In the genomic region with DNA sequence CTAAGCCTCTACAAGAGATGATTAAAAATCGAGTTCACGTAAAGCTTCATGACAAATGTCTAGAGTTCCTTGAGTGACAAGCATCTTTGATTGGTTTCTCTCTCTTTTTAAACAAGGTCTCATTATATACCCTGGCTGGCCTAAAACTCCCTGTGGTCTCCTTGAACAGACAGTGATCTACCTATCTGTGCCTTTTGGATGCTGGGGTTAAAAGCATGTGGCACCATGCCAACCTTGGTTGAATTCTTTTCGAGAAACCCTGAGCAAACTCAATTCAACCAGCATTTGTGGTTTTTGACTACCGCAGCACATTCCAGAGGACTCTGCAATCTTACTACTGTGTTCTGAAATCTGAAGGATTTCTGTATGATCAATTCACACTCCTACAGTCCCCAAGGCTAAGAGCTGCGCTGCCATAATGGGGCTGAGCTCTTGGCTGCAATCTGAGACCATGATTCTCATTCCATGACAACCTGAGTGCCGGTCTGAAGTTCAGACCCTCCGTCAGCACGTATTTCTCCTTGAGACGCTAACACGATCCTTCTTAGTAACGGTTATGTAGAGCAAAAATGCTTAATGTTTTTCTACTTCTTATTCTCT, we compare ENCODE assay signal across 18 mouse cellular contexts. TPM values are rescaled to one million over a fixed set of nuclear protein-coding genes. Genes with fewer than 3 reads are reported as not detected.
A peak's percentile ranks its signal among the peaks of the same experiment; 100 is the strongest.
DNase-seq lines count a peak whose midpoint lies in the region; ATAC-seq and TF ChIP-seq lines count a peak whose summit lies in the region.
"Had no signal": no experiment of that assay in that cellular context is flagged by ENCODE, and none has a peak within 500 bp of the region (broad histone marks: within the 10 kb centered on the region; RNA-seq: fewer than 3 reads in every experiment).

No protein-coding gene starts in this region.

- peak; percentile 28; the same call in 1 of the 2 replicates for ATAC-seq in limb, embryonic 13.5 days (ENCODE audit: low FRiP score, low read depth)
- ATAC-seq: inflammation-experienced regulatory T-cells, adult 6 months had no signal

- no peak overlapping the region for H3K27ac ChIP-seq in limb, embryonic 13.5 days
- no peak overlapping the region for H3K27ac ChIP-seq in limb, embryonic 10.5 days
- peak overlapping the region; percentile 23; the same call in 1 of the 2 replicates for H3K27ac ChIP-seq in embryonic fibroblast, embryonic 13.5 days (ENCODE audit: insufficient read depth, low read length)
- H3K27ac ChIP-seq: hindbrain, embryonic 13.5 days; limb, embryonic 12.5 days; liver, embryonic 14.5 days; macrophage had no signal

- DNase-seq in adrenal gland, adult (ENCODE audit: inconsistent age in 2 of 2, low spot score in 1 of 2): peak; percentile 31 to 63
- no peak for DNase-seq in adrenal gland, postnatal 4 days (ENCODE audit: low spot score in 2 of 2)
- DNase-seq in limb, embryonic 10.5 days (ENCODE audit: low spot score): no peak
- DNase-seq in Muller cell, postnatal 12 days (ENCODE audit: inconsistent ontology term): peak; percentile 50
- DNase-seq in urinary bladder, adult 18-20 months (ENCODE audit: low spot score in 2 of 2): no peak
- DNase-seq in c-Kit-positive CD71-positive TER-119-positive erythroid progenitor cells, embryonic 14.5 days (ENCODE audit: low spot score): no peak
- DNase-seq: cerebellum, adult 11 months; cerebellum, postnatal 25 days had no signal

- no peak overlapping the region for H3K9ac ChIP-seq in limb, embryonic 13.5 days
- H3K9ac ChIP-seq: heart, embryonic 12.5 days; hindbrain, embryonic 13.5 days; limb, embryonic 12.5 days; liver, embryonic 14.5 days had no signal

- no peak for TF ChIP-seq POLR2A in embryonic fibroblast, embryonic 13.5 days (IDR thresholded peaks at IDR 0.05; ENCODE audit: low read depth, low read length)

- TF ChIP-seq CTCF in embryonic fibroblast, embryonic 13.5 days (IDR thresholded peaks at IDR 0.05; ENCODE audit: borderline replicate concordance, insufficient read depth, low read length): no peak

- no peaks in the 10 kb centered on the region for H3K36me3 ChIP-seq in limb, embryonic 13.5 days
- H3K36me3 ChIP-seq in limb, embryonic 10.5 days: no peaks in the 10 kb centered on the region
- H3K36me3 ChIP-seq: G1E; heart, embryonic 12.5 days; hindbrain, embryonic 13.5 days; limb, embryonic 12.5 days had no signal

- H3K27me3 ChIP-seq in limb, embryonic 13.5 days: no peaks in the 10 kb centered on the region
- H3K27me3 ChIP-seq in limb, embryonic 10.5 days (ENCODE audit: low read depth, poor library complexity, severe bottlenecking): no peaks in the 10 kb centered on the region
- H3K27me3 ChIP-seq: heart, embryonic 12.5 days; hindbrain, embryonic 13.5 days; limb, embryonic 12.5 days had no signal

- no peak overlapping the region for H3K4me3 ChIP-seq in limb, embryonic 13.5 days
- no peak overlapping the region for H3K4me3 ChIP-seq in limb, embryonic 10.5 days
- no peak overlapping the region for H3K4me3 ChIP-seq in embryonic fibroblast, embryonic 13.5 days (ENCODE audit: insufficient read depth, low read length)
- H3K4me3 ChIP-seq: heart, embryonic 12.5 days; hindbrain, embryonic 13.5 days; limb, embryonic 12.5 days had no signal

- 60% methylated on average over 11 of the region's 11 CpGs for WGBS in limb, embryonic 13.5 days
- WGBS in limb, embryonic 10.5 days: 90% methylated on average over 11 of the region's 11 CpGs

- H3K4me1 ChIP-seq in limb, embryonic 13.5 days: peaks cover 5% of the 10 kb centered on the region
- no peaks in the 10 kb centered on the region for H3K4me1 ChIP-seq in limb, embryonic 10.5 days
- peaks cover 19% of the 10 kb centered on the region for H3K4me1 ChIP-seq in embryonic fibroblast, embryonic 13.5 days (ENCODE audit: control insufficient read depth, insufficient read depth, low read length)
- H3K4me1 ChIP-seq: hindbrain, embryonic 13.5 days had no signal

- H3K9me3 ChIP-seq in limb, embryonic 13.5 days: no peaks in the 10 kb centered on the region
- H3K9me3 ChIP-seq in limb, embryonic 10.5 days (replicated peaks): no peaks in the 10 kb centered on the region
- H3K9me3 ChIP-seq: heart, embryonic 12.5 days; hindbrain, embryonic 13.5 days; limb, embryonic 12.5 days had no signal

- H3K4me2 ChIP-seq in limb, embryonic 13.5 days (replicated peaks): no peak overlapping the region
- H3K4me2 ChIP-seq: heart, embryonic 12.5 days; hindbrain, embryonic 13.5 days; limb, embryonic 12.5 days; midbrain, embryonic 11.5 days had no signal

RNA-seq across cellular contexts. Expression of a gene that starts 33.9 kb away (rescaled TPM):
- 10 to 100 TPM; 32.4 to 44.6 TPM for total RNA-seq in adrenal gland, postnatal 4 days (2021)
- 29.2 and 31.9 TPM in 2 replicates for polyA plus RNA-seq in limb, embryonic 13.5 days (2015; fragmentation: Nextera tagmentation; extraction: Ambion mirVana)
- 4.8 and 7.0 TPM in 2 replicates for polyA plus RNA-seq in limb, embryonic 10.5 days (2016; fragmentation: Nextera tagmentation; extraction: Ambion mirVana)
- 48.4 and 53.6 TPM in 2 replicates for polyA plus RNA-seq in embryonic fibroblast, embryonic 13.5 days (2011; ENCODE audit: insufficient read length, low read depth, missing spikeins)
- polyA plus RNA-seq: G1E had no signal

RNA-seq across cellular contexts. Expression of a gene that starts 46.3 kb away (rescaled TPM):
- total RNA-seq in adrenal gland, postnatal 4 days (2021): 100 to 1,000 TPM; 125 to 126 TPM
- 174 and 185 TPM in 2 replicates for polyA plus RNA-seq in limb, embryonic 13.5 days (2015; fragmentation: Nextera tagmentation; extraction: Ambion mirVana)
- 227 and 229 TPM in 2 replicates for polyA plus RNA-seq in limb, embryonic 10.5 days (2016; fragmentation: Nextera tagmentation; extraction: Ambion mirVana)
- polyA plus RNA-seq in embryonic fibroblast, embryonic 13.5 days (2011; ENCODE audit: insufficient read length, low read depth, missing spikeins): 117 and 124 TPM in 2 replicates

Comparison
In these comparisons a context has a peak if more than half of its experiments do, and no peak if none do; other contexts are left out.
1. DNase-seq: peak in adrenal gland, adult (2 of 2) and Muller cell, postnatal 12 days (single experiment); none in adrenal gland, postnatal 4 days (0 of 2), limb, embryonic 10.5 days (single experiment), urinary bladder, adult 18-20 months (0 of 2) and c-Kit-positive CD71-positive TER-119-positive erythroid progenitor cells, embryonic 14.5 days (single experiment).